Mouse (Mus musculus): ENCODE results near the gene Emc4.
A peak's percentile ranks its signal among the peaks of the same experiment; 100 is the strongest.

Emc4 gene

DNA sequence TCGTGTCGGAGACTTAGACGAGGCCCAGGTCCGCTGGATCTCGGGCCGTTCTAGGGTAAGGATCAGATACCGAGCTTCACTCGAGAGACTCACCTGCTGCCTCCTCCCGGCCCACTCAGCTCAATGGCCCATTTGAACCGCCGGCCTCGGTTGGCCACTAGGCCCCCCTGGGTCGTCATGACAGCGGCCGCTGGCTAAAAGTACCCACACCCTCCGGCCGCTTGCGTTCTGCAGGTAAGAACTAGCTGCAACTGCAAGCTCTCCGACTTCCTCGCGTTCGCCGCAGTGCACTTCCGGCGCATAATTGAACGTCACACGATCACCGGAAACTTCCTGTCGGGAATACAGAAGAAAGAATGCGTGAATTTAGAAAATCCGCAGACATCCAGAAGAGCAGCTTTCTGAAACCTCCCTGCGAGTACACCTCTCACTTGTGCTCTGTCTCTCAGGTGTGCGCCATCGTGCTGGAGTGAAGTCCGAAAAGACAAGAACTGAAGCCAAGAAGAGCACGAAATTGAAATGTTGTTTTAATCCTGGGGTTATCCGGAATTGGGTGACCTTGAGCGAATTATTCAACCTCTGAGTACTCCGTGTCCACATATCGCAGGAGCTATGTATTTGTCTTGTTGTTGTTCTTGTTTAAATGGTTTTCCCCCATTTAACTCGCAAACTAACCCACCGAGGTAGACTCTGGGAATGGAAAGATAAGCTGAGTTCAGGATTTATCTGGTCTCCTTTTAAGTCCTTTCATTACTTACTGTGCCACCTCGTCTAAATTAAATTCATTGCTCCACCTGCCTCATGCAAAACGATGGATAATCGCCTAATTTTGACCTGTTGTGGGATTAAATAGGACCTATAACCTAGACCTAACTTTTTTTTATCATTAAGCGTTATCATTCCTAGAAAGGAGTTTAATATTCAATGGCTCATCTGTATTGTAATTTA lies at the start of gene Emc4:
TSS of gene Emc4 (minus strand) at position 302 of the 948 bp plus-strand sequence.
- peak; percentile 96 for DNase-seq (ENCODE audit: low spot score)

GRCm38 (mm10) chr2:112407030-112407429 lies 39.2 kb upstream of the Emc4 start:
- no peak for DNase-seq (ENCODE audit: low spot score)

DNA sequence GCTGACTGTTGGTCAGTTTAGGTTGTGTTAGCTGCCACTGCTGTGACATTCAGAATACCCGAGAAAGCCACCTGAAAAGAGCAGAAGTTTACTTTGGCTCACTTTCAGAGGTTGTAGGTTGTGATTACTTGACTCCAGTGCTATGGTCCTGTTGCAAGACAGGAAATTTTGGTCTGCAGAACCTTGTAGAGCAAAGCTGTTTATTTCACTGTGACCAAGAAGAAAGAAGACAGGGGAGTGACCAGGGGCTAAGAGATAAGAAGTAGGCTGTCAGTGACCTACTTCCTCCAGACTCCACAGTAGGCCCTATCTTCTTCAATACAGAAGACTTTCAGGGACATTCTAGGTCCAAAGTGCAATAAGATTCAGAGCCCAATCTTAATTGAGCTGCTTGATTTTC lies 28.8 kb upstream of the Emc4 start:
- no peak for DNase-seq (ENCODE audit: low spot score)

GRCm38 (mm10) chr2:112393958-112394357 lies 26.1 kb upstream of the Emc4 start:
- no peak for DNase-seq (ENCODE audit: low spot score)

- no peak for DNase-seq (ENCODE audit: low spot score)
These were observed 24.9 kb upstream of the Emc4 start for GRCm38 (mm10) chr2:112392689-112393088.

DNA sequence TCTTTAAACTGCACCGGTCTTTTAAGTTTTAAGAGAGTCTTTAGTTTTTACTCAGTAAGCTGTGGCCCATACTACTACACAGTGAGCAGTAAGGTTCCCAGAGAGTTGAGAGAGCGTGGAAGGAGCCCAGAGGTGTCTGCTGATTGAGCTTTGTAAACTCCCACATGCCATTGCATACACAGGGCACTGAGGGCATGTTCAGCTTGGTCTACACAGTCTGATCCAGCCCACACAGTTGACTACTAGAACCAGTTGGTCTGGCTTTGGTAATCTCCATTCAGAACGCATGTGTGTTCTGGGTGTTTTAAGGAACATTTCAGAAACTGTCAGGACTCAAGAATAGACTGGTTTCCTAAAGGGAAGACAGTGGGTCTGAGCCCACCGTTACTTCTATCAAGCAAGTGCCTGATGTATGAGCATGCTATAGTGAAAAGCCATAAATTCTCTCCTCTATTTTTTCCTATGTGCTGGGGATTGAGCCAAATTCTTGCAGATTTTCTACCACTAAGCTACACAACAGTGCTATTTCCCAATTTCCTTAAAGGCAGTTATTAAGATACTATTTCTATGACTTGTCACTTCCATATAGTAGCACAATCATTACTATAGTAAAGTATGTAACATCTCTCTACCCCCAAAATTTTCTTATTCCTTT lies 23.6 kb upstream of the Emc4 start:
- DNase-seq (ENCODE audit: low spot score): no peak

DNA sequence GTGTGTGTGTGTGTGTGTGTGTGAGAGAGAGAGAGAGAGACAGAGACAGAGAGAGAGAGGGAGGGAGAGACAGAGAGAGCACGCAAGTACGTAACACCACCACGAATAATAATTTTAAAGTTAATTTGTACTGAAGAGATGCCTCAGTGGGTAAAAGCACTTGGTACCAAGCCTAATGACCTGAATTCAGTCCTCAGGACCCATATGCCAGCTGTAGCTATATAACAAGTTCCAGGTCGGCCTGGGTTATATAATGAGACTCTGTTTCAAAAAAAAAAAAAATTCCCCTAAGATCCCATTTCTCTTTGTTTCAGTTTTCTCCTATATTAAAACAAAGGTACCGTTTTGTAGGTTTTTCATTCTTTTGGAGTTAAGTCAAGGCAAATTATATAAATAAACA lies 23.0 kb upstream of the Emc4 start:
- no peak for DNase-seq (ENCODE audit: low spot score)

DNA sequence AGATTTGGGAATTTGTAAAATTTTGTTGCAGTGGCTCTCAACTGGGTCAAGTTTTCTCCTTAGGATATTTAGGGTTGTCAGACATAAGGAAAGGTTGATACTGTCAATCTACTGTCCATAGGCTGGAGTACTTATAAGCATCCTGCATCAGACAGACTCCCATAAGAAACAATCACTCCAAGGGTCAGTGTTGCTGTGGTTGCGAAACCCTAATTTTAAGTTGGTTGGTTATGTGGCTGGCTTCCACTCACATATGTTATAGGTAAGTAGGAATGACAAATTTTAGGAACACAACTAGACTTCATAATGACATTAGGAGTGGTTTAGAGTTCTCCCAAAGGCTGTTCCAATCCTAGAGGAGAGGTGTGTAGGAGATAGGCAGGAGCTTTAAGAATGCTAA lies 13.4 kb upstream of the Emc4 start:
- DNase-seq (ENCODE audit: low spot score): no peak

DNA sequence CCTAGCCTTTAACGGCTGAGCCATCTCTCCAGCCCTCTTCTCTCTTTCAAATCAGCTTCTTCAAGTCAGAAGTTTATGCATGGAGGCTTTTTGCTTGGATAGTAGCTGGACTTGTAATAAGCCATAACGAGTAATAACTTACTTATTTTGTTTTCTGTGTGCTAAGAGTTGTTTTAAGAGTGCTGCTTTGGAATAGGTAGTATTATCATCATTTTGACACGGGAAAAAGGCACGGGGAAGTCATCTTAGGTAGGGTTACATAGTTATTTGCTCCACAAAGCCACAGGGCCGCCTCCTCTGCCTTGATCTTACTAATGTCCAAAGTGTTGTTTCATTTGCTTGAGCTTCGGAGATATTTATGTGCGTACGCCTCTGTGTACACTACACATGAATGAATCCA lies 12.3 kb upstream of the Emc4 start:
- no peak for DNase-seq (ENCODE audit: low spot score)

DNA sequence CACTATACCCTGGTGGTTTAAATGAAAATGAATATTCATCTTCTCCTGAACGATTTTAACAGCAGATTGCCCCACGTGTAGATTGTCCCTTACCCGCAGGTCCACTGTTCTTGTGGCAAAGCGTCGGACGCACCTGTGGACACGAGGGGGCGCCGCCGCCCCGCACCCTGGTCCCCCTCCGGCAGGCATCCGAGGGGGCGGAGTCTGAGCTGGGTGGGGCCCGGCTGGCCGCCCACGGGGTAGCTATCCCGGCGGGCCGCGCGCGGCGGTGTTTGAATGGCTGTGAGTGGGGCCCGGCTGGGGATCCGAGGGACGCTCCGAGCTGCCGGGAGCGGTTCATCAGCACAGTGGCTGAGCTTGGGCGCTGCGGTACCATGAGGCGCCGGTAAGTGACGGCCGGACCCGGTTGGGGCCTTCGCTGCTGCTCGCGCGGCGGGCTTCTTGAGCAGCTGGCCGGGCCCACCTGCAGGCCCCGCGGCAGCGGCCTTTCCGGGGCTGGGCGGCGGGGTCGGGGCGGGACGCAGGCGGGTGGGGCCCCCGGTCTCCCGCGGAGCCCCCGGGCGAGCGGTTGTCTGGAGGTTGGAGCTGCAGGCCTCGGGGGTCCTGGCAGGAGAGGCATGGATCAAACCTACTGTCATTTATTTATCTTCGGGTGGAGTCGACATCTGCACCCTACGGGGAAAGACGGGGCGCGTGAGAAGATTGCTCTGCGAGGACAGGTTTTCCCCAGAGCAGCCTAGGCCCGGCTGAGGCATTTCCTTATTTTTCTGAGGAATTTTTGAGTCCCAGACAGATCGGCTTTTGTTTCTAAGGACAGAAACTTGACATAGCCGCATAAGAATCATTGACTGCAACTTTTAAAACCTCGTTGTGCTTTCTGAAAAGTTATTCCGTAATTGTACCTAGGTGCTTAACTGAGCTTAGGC lies 11.4 kb upstream of the Emc4 start, which contains the start of gene Katnbl1:
TSS of gene Katnbl1 (plus strand) at position 239 of the 926 bp plus-strand sequence.
- DNase-seq (ENCODE audit: low spot score): peak; percentile 93

DNA sequence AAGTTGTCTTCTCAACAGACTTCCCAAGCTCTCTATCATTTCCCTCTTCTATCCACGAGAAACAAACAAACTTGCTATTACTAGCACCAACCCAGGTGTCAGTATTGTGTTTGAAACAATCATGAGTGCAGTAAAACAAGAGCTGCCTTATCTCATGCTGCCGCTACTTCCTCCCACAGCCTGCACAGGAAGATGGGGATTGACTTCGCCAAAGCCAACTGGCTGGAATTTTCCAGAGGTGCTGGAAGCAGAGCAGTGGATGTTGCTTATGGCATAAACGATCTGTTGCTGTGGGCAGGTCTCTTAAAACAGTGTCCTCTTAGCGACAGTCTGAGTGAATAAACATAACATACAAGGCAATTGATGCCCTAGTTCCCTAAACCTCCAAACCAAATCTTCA lies 6.8 kb upstream of the Emc4 start:
- DNase-seq (ENCODE audit: low spot score): no peak

DNA sequence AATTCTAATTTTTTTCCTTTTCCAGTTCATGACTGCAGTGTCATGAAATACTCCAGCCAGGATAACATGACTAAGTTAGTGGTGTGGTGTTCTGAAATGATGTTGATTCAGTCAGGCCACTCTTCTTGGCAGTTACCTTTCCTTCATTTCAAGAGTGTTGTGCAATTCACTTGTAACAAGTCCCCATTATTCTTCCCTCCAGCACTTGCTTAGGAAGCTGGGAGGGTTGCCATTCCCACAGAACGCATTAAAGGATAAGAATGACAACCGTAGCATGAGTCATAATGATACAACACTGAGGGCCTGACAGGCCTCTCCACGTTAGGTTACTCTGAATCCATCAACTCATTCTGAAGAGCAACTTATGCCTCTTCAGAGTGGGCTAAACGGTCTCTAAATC lies 5.3 kb upstream of the Emc4 start:
- DNase-seq (ENCODE audit: low spot score): no peak

DNA sequence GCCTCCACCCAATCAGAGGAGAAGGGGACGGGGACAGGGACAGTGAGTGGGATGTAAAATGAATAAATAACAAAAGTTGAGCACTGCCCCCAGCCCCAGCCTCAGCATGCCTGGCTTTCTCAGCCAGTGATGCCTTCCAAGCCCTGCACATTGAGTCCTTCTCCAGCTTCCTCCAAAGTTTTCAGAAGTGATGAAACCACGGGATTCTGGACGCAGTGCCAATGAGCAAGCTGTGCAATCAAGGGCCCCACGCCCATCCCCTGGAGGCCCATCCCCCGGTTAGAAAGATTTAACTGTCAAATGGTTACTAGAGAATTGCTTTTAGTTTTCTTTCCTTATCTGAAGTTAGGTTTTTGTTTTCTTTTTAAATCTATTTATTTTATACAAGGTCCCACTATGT lies 2.1 kb upstream of the Emc4 start:
- no peak for DNase-seq (ENCODE audit: low spot score)

- DNase-seq (ENCODE audit: low spot score): no peak
These were observed 605 bp downstream of the Emc4 start for GRCm38 (mm10) chr2:112367222-112367621.

GRCm38 (mm10) chr2:112360781-112361169 lies 7.1 kb downstream of the Emc4 start:
- no peak for DNase-seq (ENCODE audit: low spot score)

GRCm38 (mm10) chr2:112360012-112360780 lies 7.6 kb downstream of the Emc4 start:
- no peak for DNase-seq (ENCODE audit: low spot score)

- DNase-seq (ENCODE audit: low spot score): no peak
These were observed 8.2 kb downstream of the Emc4 start for GRCm38 (mm10) chr2:112359611-112360010.

DNA sequence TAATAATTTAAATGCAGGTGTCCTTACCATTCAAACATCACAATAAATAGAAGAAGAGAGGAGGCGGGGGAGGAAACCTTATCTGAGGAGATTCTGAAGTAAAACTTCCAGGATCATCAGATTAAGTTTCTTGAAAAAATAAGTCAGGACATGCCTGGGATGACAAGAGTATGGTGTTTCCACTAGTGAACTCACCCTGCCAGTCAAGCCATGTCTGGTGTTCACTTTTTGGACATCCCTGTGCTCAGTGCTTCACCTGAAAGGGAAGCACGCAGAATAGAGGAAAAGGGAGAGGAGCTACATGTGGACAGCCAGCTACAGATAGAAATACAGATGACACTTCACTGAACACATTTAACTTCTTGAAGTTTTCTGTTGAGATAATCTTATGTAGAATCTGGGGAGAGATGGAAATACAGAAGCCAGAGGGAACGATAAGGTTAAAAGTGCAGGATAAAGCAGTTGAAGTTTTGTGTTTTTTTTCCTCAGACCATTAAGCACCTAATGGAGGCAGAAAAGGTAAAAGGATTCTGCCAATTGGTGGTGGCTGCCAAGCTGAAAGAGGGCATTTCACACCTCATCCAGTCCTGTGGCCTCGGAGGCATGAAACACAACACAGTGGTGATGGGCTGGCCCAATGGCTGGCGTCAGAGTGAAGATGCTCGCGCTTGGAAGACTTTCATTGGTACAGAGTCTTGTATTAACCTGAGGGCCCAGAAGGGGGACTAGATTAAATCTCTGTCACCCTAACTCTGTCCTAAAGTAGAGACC lies 14.0 kb downstream of the Emc4 start:
- DNase-seq (ENCODE audit: low spot score): no peak

DNA sequence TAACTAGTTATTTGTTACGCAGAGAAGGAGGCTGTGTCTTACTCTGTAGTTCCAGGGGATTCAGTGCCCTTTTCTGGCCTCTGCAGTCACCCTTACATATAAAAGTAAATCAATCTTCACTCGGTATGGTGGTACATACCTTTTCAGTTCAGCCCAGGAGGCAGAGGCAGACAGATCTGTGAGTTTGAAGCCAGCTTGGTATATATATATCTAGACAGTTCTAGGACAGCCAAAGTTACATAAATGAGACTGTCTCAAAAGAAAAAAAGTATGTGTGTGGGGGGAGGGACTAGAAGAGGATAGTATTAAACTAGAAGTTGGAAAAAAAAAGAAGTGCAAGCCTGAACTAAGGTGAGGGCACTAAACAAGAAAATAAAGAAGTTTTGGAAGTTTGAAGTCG lies 19.6 kb downstream of the Emc4 start:
- DNase-seq (ENCODE audit: low spot score): no peak

DNA sequence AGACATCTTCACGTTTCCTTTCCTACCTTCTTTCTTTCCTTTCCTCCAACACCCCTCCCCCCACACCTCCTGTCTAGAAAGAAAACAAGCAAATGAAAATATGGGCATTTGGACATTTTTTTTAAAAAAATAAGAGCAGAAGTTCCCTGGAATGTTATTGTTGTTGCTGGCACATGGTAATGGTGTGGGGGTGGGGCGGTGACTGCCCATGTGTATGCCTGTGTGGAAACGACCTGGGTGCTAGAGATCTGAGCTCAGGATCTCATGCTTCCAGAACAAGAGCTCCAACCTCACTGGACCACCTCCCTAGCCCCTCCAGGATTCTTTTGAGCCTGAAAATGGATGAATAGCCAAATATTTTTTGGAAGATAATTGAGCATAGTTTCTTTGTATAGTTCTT lies 26.7 kb downstream of the Emc4 start:
- no peak for DNase-seq (ENCODE audit: low spot score)

- DNase-seq (ENCODE audit: low spot score): no peak
These were observed 28.1 kb downstream of the Emc4 start for GRCm38 (mm10) chr2:112339736-112340135.
